Mouse (Mus musculus) heart, postnatal 4 days (tissue): Measurements from ENCODE around the gene Gm4907. TPM values are rescaled to one million over a fixed set of nuclear protein-coding genes. Genes with fewer than 3 reads are reported as not detected.
"Not testable (repeated sequence)": the region's sequence is repeated elsewhere in the genome, so short reads cannot be mapped to it uniquely, and the experiment has no call there.

Experiments
- DNase-seq: peaks from one replicate; pipeline ENCODE4 v3.0.0; 2021
- total RNA-seq, 2 experiments: library from RNA; stranded (reverse); gene quantifications; 2 replicates each; pipeline ENCODE4 v1.2.3; 2021

The Gm4907 gene
- not detected for total RNA-seq

DNA sequence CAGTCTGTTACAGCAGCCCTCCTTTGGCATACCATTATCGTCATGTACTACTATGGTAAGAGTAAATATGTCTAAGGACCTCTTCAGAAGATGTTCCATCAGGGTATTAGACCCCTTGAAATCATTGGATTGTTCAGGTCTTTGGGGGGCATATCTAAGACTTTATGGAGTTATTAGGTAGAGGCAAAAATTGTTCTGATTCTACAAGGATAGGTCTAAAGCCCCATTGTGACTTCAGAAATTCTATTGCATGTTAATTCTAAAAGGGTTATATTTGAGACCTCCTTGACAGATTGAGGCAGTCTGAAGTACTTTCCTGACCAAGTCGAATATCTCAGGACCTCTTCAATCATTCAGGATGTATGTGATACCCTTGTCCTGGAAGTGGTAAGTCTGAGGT, at the start of gene Gm4907:
Gene Gm4907, plus strand, starts transcription at position 301 of the 400 bp plus-strand sequence.
- DNase-seq, result not testable (repeated sequence)

DNA sequence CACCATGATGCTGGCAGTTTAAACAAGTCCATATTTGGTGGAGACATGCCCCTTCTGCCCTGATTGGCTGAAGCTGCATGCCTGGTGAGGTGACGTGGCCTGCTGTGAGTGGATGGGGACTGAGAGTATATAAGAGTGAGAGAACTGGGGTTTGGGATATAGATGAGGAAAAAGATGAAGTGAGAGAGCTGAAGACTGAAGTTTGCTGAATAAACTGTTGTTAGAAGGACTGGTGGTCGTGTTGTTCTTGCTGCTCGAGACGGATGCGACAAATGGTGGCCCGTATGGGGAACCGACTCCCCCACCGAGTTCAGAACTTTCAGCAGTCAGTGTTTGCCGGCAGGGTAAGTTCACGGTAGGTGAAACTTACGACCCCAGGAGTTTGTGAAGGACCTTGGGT, 48.6 kb upstream of the Gm4907 start:
- DNase-seq, result not testable (repeated sequence)

DNA sequence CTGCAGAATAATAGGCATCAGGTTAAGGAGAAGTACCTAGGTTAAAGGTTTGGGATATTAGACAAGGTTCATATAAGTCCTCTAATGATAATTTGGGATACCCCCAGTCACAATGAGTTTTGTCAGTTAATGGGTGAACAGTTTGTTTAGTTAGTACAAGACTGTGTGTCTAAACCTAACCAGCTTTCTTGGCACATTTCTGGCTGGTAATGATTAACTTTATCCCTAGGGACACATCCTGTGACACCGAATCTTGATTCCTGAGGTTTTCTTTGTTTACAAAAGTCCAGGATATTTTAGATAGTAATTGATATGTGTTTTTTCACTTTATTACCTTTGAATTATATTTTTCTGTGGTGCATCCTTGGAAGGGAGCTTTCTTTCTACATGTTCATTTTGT, 41.4 kb upstream of the Gm4907 start:
- DNase-seq, result no peak

DNA sequence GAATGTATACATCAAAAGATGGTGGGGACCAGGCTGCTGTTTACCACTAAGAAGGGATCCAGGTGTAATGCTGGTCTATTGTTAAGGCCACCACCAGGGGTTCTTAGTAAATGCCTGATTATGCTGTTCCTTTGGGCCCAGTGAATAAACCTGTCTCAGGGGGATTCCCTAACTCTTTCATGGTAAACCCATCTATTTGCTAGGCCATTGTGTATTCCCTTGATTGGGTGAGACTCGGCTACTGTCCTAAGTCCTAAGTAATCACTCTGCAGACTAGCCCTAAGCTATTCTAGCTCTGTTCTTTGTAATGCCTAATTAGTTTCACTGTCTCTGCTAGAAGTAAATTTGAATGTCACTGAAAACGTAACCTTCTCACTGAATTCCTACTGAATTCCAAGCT, 71.8 kb downstream of the Gm4907 start:
- DNase-seq, result no peak

Other genes starting within 250 kb of the Gm4907 start
- 10 to 100 TPM; 10.6 to 11.9 TPM for gene Wdr44, start 189.5 kb upstream of the Gm4907 start, total RNA-seq
- gene Gm4985, start 76.4 kb downstream of the Gm4907 start, total RNA-seq, result not detected